Mouse (Mus musculus): ENCODE data around the gene Tigit. TPM values are rescaled to one million over a fixed set of nuclear protein-coding genes. Genes with fewer than 3 reads are reported as not detected.

The Tigit gene
- polyA plus RNA-seq, 1 experiment from 2014 or later, result 0.23 TPM

GRCm38 (mm10) chr16:43599707-43600106, 64.2 kb downstream of the Tigit start:
- 0 out of 2 replicates have a peak, but pooled peaks cover 2% of the 10 kb centered on the region for H3K36me3 ChIP-seq (ENCODE audit: control insufficient read depth, insufficient read depth, low read length)
- no peak for ATAC-seq (ENCODE audit: low read depth)
- H3K9me3 ChIP-seq (ENCODE audit: control insufficient read depth, low read length), result no peaks in the 10 kb centered on the region
- WGBS, result 80% methylated on average over 2 of the region's 2 CpGs
- H3K9ac ChIP-seq (replicated peaks; ENCODE audit: low read depth, low read length), result no peak overlapping the region
- peaks cover 9% of the 10 kb centered on the region; the same call in 1 of the 2 replicates for H3K4me1 ChIP-seq (ENCODE audit: control insufficient read depth, insufficient read depth, low read length)
- H3K27me3 ChIP-seq (ENCODE audit: control insufficient read depth, insufficient read depth, low read length), result no peaks in the 10 kb centered on the region
- H3K4me2 ChIP-seq (ENCODE audit: low read depth, low read length), result no peak overlapping the region
- H3K4me3 ChIP-seq (ENCODE audit: low read depth, low read length), result no peak overlapping the region
- H3K27ac ChIP-seq (ENCODE audit: low read depth, low read length), result no peak overlapping the region

MicroRNAs encoded within 50 kb of the gene (microRNA counts, 519-probe panel; counts per million panel counts)
- not detected for microRNA mmu-miR-568

Small RNA genes within 50 kb of the gene (microRNA-seq; reads per million reads assigned to microRNA genes)
- not detected for gene Mir568

Other genes starting within 250 kb of the Tigit start
- not detected in 2 replicates for gene Drd3, start 89.9 kb upstream of the Tigit start, polyA plus RNA-seq (2014; fragmentation: Nextera tagmentation; extraction: Ambion mirVana)
- gene Ccdc191, start 225.7 kb upstream of the Tigit start, polyA plus RNA-seq (2014; fragmentation: Nextera tagmentation; extraction: Ambion mirVana), result 5.9 and 6.2 TPM in 2 replicates

Data from neural tube, embryonic 14.5 days (tissue).